Mouse (Mus musculus) frontal cortex, postnatal 10 days (tissue): ENCODE results near the gene Pcnx2.

ENCODE experiments used
- DNase-seq, 2 experiments: peaks; one replicate each; pipeline ENCODE4 v3.0.0; 2022; ENCODE audit warnings: low spot score in 2 of 2, mixed read lengths in 1 of 2

Pcnx2 gene

GRCm38 (mm10) chr8:125757106-125757496 is 141.0 kb downstream of the Pcnx2 start:
- DNase-seq, result no peak

- no peak for DNase-seq
Observed at GRCm38 (mm10) chr8:125756391-125757105, 141.6 kb downstream of the Pcnx2 start.

GRCm38 (mm10) chr8:125755896-125756295 is 142.2 kb downstream of the Pcnx2 start:
- no peak for DNase-seq

DNA sequence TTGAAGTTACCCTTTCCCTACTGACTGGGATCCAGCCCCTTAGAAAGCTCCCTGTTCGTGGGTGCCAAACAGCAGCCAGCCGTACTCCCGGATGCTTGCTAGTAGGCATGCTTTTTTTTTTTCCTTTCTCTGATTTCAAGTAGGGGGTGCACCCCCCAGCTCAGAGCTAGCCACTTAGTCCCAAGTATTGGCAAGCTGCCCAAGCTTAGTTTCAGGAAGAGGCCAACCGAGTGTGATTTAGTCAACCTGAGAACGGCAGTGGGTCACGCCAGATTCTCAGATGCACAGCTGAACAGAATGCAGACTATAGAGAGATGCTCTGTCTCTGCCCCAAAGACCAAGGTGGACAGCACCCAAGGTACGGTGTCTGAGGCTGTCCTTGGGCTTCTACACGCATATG is 147.3 kb downstream of the Pcnx2 start:
- no peak for DNase-seq

DNA sequence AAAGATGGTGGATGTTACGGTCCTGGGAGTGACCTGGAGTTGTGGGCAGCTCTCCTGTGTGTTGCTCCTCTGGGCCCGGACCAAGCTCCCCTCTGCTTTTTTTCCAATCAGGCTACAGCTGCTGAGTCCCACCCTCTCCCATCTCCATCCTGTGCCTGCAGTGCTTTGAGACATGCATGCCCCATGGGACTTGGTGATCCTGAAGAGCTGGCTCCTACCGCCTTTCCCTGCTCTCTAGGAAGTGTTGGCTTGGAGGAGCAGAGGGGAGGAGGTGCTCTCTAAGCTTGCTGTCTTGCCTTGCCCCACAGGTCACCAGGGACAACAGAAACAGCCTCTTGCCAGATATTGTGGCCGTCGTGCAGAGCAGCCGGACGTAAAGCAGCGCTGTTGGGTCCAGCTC is 150.7 kb downstream of the Pcnx2 start:
- DNase-seq, result no peak

GRCm38 (mm10) chr8:125744914-125745576 is 153.1 kb downstream of the Pcnx2 start:
- no peak for DNase-seq

DNA sequence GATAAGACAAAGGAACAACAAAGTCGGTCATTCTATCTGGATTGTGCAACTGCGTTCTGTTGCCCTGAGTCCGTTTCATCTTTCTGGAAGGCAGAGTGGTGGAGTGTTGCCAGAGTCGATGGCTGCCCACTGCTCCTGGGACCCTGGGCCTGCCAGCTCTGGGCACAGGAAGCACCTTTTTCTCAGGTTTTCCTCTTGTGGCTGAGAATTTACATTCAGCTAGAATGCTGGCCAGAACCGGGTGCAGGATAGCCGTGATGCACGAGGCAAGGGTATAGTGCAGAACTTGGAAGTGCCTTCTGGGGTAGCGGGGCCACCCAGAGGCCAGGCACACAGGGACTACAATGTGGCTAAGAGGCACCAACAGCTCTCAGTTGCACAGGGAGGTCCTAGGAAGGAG is 155.7 kb downstream of the Pcnx2 start:
- DNase-seq, result no peak

DNA sequence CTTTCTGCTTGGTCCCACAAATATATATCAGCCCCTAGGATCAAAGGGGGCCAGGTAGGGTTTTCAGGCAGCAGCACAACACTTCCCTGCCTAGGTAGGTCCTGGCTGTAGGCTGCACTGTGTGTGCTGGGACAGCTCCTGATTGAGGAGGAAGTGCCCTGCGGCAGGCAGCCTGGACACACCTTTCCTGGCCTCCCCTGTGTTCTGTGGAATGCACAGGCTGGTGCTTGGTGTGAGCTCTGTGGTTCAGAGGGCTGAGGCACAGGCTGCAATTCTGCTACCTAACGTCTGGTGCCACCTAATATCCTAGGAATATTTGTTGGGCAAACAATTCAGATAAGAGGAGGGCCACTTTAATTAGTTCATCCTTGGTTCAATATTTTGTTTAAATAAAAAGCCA is 156.3 kb downstream of the Pcnx2 start:
- no peak for DNase-seq

- no peak for DNase-seq
Observed at GRCm38 (mm10) chr8:125741377-125741776, 156.7 kb downstream of the Pcnx2 start.

DNA sequence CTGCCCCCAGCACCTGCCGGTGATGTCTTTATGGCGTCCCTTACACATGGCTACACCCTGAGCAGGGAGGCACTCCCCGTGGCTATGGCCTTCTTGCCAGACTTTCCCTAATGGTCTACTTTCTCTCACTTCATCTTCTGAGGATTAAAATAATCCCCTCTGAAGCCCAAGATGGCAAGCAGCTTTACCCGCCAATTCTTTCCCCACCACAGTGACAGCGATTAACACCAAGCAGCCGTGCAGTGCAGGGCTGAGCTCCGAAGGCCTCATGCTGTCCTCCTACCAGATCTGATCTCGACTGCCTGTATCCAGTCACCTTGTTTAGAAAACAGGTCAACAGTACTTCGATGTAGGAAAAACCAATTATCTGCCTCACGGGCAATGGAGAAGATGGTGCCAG is 157.5 kb downstream of the Pcnx2 start:
- no peak for DNase-seq

DNA sequence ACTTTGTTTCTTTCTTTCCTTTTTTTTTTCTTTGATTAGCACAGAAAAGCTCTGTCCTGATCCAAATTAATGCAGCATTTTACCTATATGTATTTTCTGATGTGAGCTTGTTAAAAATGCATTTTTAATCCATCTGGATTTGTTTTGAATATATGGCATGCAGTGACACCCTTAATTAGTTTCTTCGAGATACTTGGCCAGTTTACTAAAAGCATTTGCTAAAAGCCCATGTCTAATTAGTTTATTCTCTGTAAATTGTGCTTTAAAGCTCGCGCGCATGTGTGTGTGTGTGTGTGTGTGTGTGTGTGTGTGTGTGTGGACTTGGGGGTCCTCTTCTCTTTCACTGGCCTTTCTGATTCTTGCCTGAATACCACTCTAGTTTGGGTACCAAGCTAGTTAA is 159.2 kb downstream of the Pcnx2 start:
- DNase-seq, result no peak

GRCm38 (mm10) chr8:125733964-125734956 is 163.9 kb downstream of the Pcnx2 start:
- peak; percentile 63 to 86 for DNase-seq

- DNase-seq, result no peak
Observed at GRCm38 (mm10) chr8:125729746-125730145, 168.4 kb downstream of the Pcnx2 start, which contains the start of gene Ntpcr. Gene Ntpcr (plus strand): TSS chr8:125729963.

DNA sequence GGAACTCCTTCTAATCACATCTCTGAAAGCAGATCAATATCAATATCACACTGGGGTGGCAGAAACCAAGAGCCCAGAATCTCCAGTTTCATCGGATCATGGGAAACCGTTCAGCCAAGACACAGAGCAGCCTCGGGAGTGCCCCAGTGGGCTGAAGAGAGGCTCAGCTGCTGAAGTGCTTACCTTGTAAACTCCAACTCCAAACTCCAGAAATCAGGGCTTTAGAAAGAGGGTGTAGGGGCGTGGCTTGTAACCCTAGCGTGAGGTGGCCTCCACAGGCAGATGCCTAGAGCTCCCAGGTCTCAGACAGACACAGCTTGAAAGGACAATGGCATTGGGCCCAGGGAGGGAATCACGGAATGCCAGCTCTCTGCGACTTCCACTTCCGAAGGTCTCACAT is 170.3 kb downstream of the Pcnx2 start:
- no peak for DNase-seq

DNA sequence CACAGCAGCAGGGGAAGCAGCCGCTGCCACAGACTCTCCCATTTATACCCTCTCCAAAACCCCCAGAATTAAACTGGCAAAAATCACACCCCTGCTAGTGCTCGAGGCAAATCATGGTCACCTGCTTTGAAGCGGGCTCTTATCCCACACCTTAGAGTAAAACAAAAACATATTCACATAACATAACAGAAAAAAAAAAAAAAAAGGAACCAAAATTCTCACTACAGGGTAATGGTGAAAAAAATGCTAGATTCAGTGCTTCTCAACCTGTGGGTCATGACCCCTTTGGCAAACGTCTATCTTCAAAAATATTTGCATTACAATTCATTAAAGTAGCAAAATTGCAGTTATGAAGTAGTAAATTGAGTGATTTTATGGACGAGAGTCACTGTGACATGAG is 171.1 kb downstream of the Pcnx2 start:
- no peak for DNase-seq

DNA sequence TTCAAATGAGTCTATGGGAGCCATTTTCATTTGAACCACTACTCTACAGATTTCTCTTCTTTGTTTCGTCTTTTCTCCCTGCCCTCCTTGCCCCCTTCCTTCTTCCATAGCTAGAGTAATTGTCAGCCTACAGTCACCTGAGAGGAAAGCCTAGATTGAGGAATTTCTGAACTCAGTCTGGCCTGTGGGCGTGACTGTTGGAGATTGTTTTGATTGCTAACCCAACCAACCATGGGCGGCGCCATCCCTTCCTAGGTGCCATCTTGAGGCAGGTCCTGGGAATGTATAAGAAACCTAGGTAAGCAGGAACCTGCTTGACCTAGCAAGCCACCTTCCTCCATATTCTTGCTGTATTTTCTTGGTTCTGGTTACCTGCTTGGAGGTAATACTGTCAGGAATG is 172.0 kb downstream of the Pcnx2 start:
- DNase-seq, result no peak

DNA sequence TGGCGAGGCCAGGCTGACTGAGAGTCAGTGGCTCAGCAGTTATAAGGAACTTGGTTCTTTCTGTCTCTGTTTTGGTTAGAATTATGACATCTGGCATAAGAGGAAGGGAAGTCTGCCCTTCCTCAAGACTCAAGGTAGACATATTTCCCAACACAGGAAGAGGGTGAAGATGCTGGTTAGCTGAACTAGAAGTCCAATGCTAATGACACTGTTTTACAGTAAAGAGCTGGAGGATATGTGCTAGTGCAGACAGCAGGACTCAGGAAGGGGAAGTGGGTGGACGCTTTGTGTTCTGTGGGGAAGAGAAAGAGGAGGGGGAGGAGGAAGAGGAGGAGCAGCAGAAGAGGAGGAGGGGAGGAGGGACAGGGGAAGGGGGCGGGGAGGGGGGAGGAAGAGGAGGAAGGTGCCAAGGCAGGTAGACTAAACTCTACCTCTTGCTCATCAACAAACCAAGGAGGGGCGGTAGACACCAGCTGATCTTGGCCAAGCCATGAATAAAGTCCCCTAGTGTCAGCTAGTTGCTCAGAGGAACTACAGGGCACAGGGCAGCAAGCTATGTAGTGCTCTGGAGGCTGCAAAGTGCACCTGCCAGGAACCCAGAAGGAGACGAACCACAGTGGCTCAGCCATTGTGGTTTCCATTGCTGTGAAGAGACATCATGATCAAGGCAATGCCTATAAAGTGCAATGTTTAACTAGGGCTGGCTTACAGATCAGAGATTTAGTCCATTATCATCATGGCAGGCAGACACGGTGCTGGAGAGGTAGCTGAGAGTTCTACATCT is 172.9 kb downstream of the Pcnx2 start:
- no peak for DNase-seq

GRCm38 (mm10) chr8:125723437-125723836 is 174.7 kb downstream of the Pcnx2 start:
- no peak for DNase-seq

- no peak for DNase-seq
Observed at GRCm38 (mm10) chr8:125722675-125723074, 175.4 kb downstream of the Pcnx2 start.

- no peak for DNase-seq
Observed at GRCm38 (mm10) chr8:125718914-125719313, 179.2 kb downstream of the Pcnx2 start.

DNA sequence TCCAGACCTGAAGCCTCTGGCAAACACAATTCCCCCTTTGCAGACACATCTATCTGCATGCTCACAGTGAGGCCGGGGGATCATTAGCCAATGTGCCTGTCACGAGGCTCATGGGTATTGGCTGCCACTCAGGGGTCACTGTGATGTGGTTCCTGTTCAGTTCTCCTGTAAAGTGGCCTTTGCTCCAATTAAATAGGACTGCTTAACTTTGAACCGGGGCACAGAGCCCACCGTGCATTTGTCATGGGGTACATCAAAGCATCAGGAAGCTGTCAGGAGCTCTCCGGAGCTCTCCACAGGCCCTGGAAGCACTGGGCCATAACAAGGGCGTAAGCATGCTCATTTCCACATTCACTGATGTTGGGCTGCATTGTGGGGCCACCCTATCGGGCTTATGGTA is 181.5 kb downstream of the Pcnx2 start:
- DNase-seq, result no peak
